Mouse (Mus musculus) MEL (cell line): ENCODE measurements at regions not wholly inside any gene's neighbourhood (a gene's known extent, or its start where the extent isn't known, plus 50 kb on each side); places are given as distances from the start of the nearest gene placed in this dataset.

Experiments used
- DNase-seq: peaks from one replicate; pipeline ENCODE4 v3.0.0; 2011; ENCODE audit warnings: low read depth, low spot score
- H3K27ac ChIP-seq: 2 replicates; pipeline ENCODE4 v1.5.1; 2012; ENCODE audit warnings: low read depth, mild to moderate bottlenecking, control low read depth, low read length, moderate library complexity; ENCODE audit not compliant: control insufficient read depth
- H3K27me3 ChIP-seq, 2 experiments: fragments of 150-350 bp in 1 of 2; sonication (generic) in 1 of 2; 2 replicates each; pipeline ENCODE4 v1.6.1; 2012; ENCODE audit warnings: low read length in 2 of 2, mild to moderate bottlenecking in 2 of 2, improper control_type of control experiment in 1 of 2, moderate library complexity in 1 of 2; ENCODE audit not compliant: insufficient read depth in 2 of 2, control insufficient read depth in 1 of 2
- H3K36me3 ChIP-seq, 2 experiments: 2 replicates each; pipeline ENCODE4 v1.6.1; 2012 to 2014; ENCODE audit warnings: low read length in 2 of 2, improper control_type of control experiment in 1 of 2, inconsistent platforms in 1 of 2, mild to moderate bottlenecking in 1 of 2; ENCODE audit not compliant: insufficient read depth in 2 of 2, control insufficient read depth in 1 of 2
- H3K4me1 ChIP-seq, 2 experiments: fragments of 150-350 bp in 1 of 2; sonication (generic) in 1 of 2; 2 replicates each; pipeline ENCODE4 v1.6.1; 2012; ENCODE audit warnings: low read length in 2 of 2, improper control_type of control experiment in 1 of 2, mild to moderate bottlenecking in 1 of 2; ENCODE audit not compliant: insufficient read depth in 2 of 2, control insufficient read depth in 1 of 2
- H3K4me3 ChIP-seq, 2 experiments: fragments of 150-350 bp in 1 of 2; sonication (generic) in 1 of 2; 2 replicates each; pipeline ENCODE4 v1.5.1; 2012; ENCODE audit warnings: low read depth in 2 of 2, low read length in 2 of 2, mild to moderate bottlenecking in 2 of 2, moderate library complexity in 2 of 2, control low read depth in 1 of 2, improper control_type of control experiment in 1 of 2; ENCODE audit not compliant: control insufficient read depth in 1 of 2, insufficient read depth in 1 of 2
- H3K79me2 ChIP-seq: 2 replicates; pipeline ENCODE4 v1.6.1; 2012; ENCODE audit warnings: mild to moderate bottlenecking, low read length, moderate library complexity; ENCODE audit not compliant: control insufficient read depth, poor library complexity, insufficient read depth
- H3K9ac ChIP-seq: 2 replicates; pipeline ENCODE4 v1.6.1; 2012; ENCODE audit warnings: low read depth, mild to moderate bottlenecking, control low read depth, low read length, moderate library complexity; ENCODE audit not compliant: control insufficient read depth, poor library complexity, severe bottlenecking
- H3K9me3 ChIP-seq: fragments of 150-350 bp; sonication (generic); replicated peaks from 2 replicates; pipeline ENCODE4 v1.6.1; 2012; ENCODE audit warnings: mild to moderate bottlenecking, low read length, improper control_type of control experiment, moderate library complexity; ENCODE audit not compliant: insufficient read depth
- BHLHE40 ChIP-seq: IDR thresholded peaks from 2 replicates; pipeline ENCODE4 v1.6.1; 2012; ENCODE audit warnings: low read depth, mild to moderate bottlenecking, inconsistent platforms, low read length, improper control_type of control experiment, borderline replicate concordance
- CHD2 ChIP-seq: IDR thresholded peaks from 2 replicates; pipeline ENCODE4 v1.6.1; 2011; ENCODE audit warnings: low read length, improper control_type of control experiment
- E2F4 ChIP-seq: IDR thresholded peaks from 2 replicates; pipeline ENCODE4 v1.6.1; 2011; ENCODE audit warnings: low read depth, low read length, improper control_type of control experiment, borderline replicate concordance
- ELF1 ChIP-seq: IDR thresholded peaks from 2 replicates; pipeline ENCODE4 v1.6.1; 2014; ENCODE audit warnings: low read depth, mild to moderate bottlenecking, inconsistent platforms, low read length, improper control_type of control experiment, moderate library complexity
- EP300 ChIP-seq, 2 experiments: IDR thresholded peaks; 2 replicates each; pipeline ENCODE4 v1.6.1; 2011; ENCODE audit warnings: improper control_type of control experiment in 2 of 2, low read length in 2 of 2, low read depth in 1 of 2, mild to moderate bottlenecking in 1 of 2
- GABPA ChIP-seq: IDR thresholded peaks from 2 replicates; pipeline ENCODE4 v1.6.1; 2012; ENCODE audit warnings: low read depth, mild to moderate bottlenecking, inconsistent platforms, low read length, improper control_type of control experiment, moderate library complexity
- KAT2A ChIP-seq: conservative IDR thresholded peaks from 2 replicates; pipeline ENCODE4 v1.6.1; 2012; ENCODE audit warnings: low read depth, low read length, improper control_type of control experiment, inconsistent platforms
- MAFK ChIP-seq: IDR thresholded peaks from 2 replicates; pipeline ENCODE4 v1.6.1; 2011; ENCODE audit warnings: low read depth, mild to moderate bottlenecking, low read length, improper control_type of control experiment, borderline replicate concordance
- MEF2A ChIP-seq: IDR thresholded peaks from 2 replicates; pipeline ENCODE4 v1.6.1; 2014; ENCODE audit warnings: low read depth, mild to moderate bottlenecking, inconsistent platforms, low read length, improper control_type of control experiment; ENCODE audit not compliant: poor library complexity, insufficient replicate concordance, severe bottlenecking; ENCODE audit errors: extremely low read depth
- NELFE ChIP-seq: IDR thresholded peaks from 2 replicates; pipeline ENCODE4 v1.6.1; 2011; ENCODE audit warnings: low read depth, low read length, improper control_type of control experiment
- NRF1 ChIP-seq: IDR thresholded peaks from 2 replicates; pipeline ENCODE4 v1.6.1; 2014; ENCODE audit warnings: low read depth, mild to moderate bottlenecking, inconsistent platforms, low read length, improper control_type of control experiment, moderate library complexity; ENCODE audit not compliant: poor library complexity, insufficient read depth, severe bottlenecking
- POLR2A ChIP-seq, 2 experiments: IDR thresholded peaks; 2 replicates each; pipeline ENCODE4 v1.6.1; 2011 to 2012; ENCODE audit warnings: low read length in 2 of 2, mild to moderate bottlenecking in 2 of 2, control low read depth in 1 of 2, improper control_type of control experiment in 1 of 2, low read depth in 1 of 2, moderate library complexity in 1 of 2; ENCODE audit not compliant: control insufficient read depth in 1 of 2, insufficient read depth in 1 of 2, poor library complexity in 1 of 2
- RAD21 ChIP-seq: IDR thresholded peaks from 2 replicates; pipeline ENCODE4 v1.6.1; 2011; ENCODE audit warnings: mild to moderate bottlenecking, low read depth, low read length, improper control_type of control experiment
- TAL1 ChIP-seq: IDR thresholded peaks from 2 replicates; pipeline ENCODE4 v1.6.1; 2012; ENCODE audit warnings: mild to moderate bottlenecking, inconsistent platforms, low read length, moderate library complexity, mixed read lengths
- TBP ChIP-seq: IDR thresholded peaks from 2 replicates; pipeline ENCODE4 v1.8.0; 2011; ENCODE audit warnings: low read depth, low read length, improper control_type of control experiment
- USF1 ChIP-seq: IDR thresholded peaks from 2 replicates; pipeline ENCODE4 v1.6.1; 2014; ENCODE audit warnings: low read depth, mild to moderate bottlenecking, inconsistent platforms, low read length, improper control_type of control experiment, moderate library complexity
- USF2 ChIP-seq, 2 experiments: IDR thresholded peaks; 2 replicates each; pipeline ENCODE4 v1.6.1; 2011 to 2012; ENCODE audit warnings: improper control_type of control experiment in 2 of 2, low read length in 2 of 2, borderline replicate concordance in 1 of 2, inconsistent platforms in 1 of 2, low read depth in 1 of 2, mild to moderate bottlenecking in 1 of 2; ENCODE audit not compliant: insufficient read depth in 1 of 2
- ZKSCAN1 ChIP-seq: IDR thresholded peaks from 2 replicates; pipeline ENCODE4 v1.6.1; 2012; ENCODE audit warnings: low read depth, mild to moderate bottlenecking, inconsistent platforms, low read length, improper control_type of control experiment, moderate library complexity

DNA sequence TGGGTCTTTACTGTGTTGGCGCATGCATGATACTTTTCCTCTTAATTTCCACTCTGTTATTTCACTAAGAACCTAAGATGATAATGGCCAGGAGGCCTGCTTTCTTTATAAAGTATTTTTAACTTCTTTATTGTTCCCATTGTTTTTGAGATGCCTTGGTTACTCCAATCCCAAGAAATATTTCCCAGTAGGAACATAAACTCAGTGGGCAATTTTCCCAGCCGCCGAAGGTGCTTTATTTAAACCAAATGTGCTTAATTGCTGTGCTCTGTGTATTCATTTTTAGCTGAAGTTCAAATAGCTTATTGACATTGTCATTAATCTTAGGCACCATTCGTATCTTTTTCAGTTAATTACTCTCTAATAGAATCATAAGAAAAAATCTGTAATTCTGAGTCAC lies 55.1 kb upstream of the Trhde start:
- H3K27ac ChIP-seq: no peak overlapping the region
- no peak for TF ChIP-seq USF2 (IDR thresholded peaks at IDR 0.05; ENCODE audit: borderline replicate concordance in 1 of 2, insufficient read depth in 1 of 2, low read depth in 1 of 2, low read length in 2 of 2)
- no peak for TF ChIP-seq EP300 (IDR thresholded peaks at IDR 0.05; ENCODE audit: low read depth in 1 of 2, low read length in 2 of 2)
- no peak for TF ChIP-seq ELF1
- no peak for TF ChIP-seq TAL1
- TF ChIP-seq ZKSCAN1: no peak
- no peak for TF ChIP-seq POLR2A (IDR thresholded peaks at IDR 0.05; ENCODE audit: control insufficient read depth in 1 of 2, insufficient read depth in 1 of 2, low read depth in 1 of 2, low read length in 2 of 2, poor library complexity in 1 of 2)
- TF ChIP-seq RAD21: no peak
- TF ChIP-seq USF1: no peak
- TF ChIP-seq NELFE: no peak
- TF ChIP-seq GABPA: no peak
- TF ChIP-seq MAFK: no peak
- TF ChIP-seq BHLHE40: no peak
- TF ChIP-seq, all 39 proteins: peak for 0
- Histone ChIP-seq H3K4me3 (no peak overlapping the region), H3K79me2 (no peaks in the 10 kb centered on the region), H3K9ac (no peak overlapping the region), H3K9me3 (no peaks in the 10 kb centered on the region), H3K4me1 (no peaks in the 10 kb centered on the region), H3K27me3 (no peaks in the 10 kb centered on the region), H3K36me3 (no peaks in the 10 kb centered on the region)
- no peak for DNase-seq

DNA sequence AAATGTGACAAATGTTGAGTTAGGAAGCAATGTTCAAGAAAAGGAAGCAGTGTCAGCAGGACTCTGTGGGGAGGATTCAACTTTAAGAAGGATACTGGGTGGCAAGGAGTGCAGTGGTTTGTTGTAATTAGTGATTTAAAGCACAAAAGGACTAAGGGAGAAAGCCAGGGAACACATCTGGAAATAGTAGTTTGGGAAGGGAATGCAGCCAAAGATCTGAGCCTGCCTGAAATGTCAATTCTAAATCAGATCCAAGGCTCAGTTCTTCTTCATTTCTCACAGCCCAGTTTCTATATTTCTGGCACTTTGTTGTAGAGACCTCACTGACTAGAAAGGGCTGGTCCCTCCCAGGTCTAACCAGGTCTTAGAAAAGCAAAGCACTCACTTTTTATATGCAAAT lies 50.6 kb upstream of the Trhde start:
- Histone ChIP-seq H3K4me3 (no peak overlapping the region), H3K27me3 (no peaks in the 10 kb centered on the region), H3K9me3 (no peaks in the 10 kb centered on the region), H3K79me2 (no peaks in the 10 kb centered on the region), H3K9ac (no peak overlapping the region), H3K4me1 (no peaks in the 10 kb centered on the region), H3K27ac (no peak overlapping the region), H3K36me3 (no peaks in the 10 kb centered on the region)
- DNase-seq: no peak
- no peak for TF ChIP-seq TBP
- no peak for TF ChIP-seq NRF1
- TF ChIP-seq E2F4: no peak
- no peak for TF ChIP-seq CHD2
- TF ChIP-seq RAD21: no peak
- no peak for TF ChIP-seq MEF2A
- no peak for TF ChIP-seq KAT2A
